Mouse (Mus musculus) thymus, adult 2 months (tissue): ENCODE measurements at regions not wholly inside any gene's neighbourhood (a gene's known extent, or its start where the extent isn't known, plus 50 kb on each side); places are given as distances from the start of the nearest gene placed in this dataset.
"Not testable (repeated sequence)": the region's sequence is repeated elsewhere in the genome, so short reads cannot be mapped to it uniquely, and the experiment has no call there.

Experiments
- DNase-seq: peaks from one replicate; pipeline ENCODE4 v3.0.0; 2021
- H3K27ac ChIP-seq: fragments of 200-500 bp; 2 replicates; pipeline ENCODE4 v1.5.1; 2012; ENCODE audit warnings: low read length, control low read depth; ENCODE audit not compliant: control insufficient read depth, insufficient read depth
- H3K27me3 ChIP-seq: fragments of 200-500 bp; 2 replicates; pipeline ENCODE4 v1.6.1; 2012; ENCODE audit warnings: mild to moderate bottlenecking, low read length, moderate library complexity, mixed read lengths; ENCODE audit not compliant: control insufficient read depth, insufficient read depth
- H3K36me3 ChIP-seq: fragments of 200-500 bp; 2 replicates; pipeline ENCODE4 v1.6.1; 2012; ENCODE audit warnings: mild to moderate bottlenecking, low read length, moderate library complexity; ENCODE audit not compliant: control insufficient read depth, insufficient read depth
- H3K4me1 ChIP-seq: fragments of 200-500 bp; replicated peaks from 2 replicates; pipeline ENCODE4 v1.6.1; 2012; ENCODE audit warnings: low read length; ENCODE audit not compliant: control insufficient read depth, insufficient read depth
- H3K4me3 ChIP-seq: fragments of 200-500 bp; 2 replicates; pipeline ENCODE4 v1.5.1; 2012; ENCODE audit warnings: mild to moderate bottlenecking, low read length, control low read depth, moderate library complexity; ENCODE audit not compliant: control insufficient read depth, insufficient read depth
- CTCF ChIP-seq: fragments of 200-500 bp; IDR thresholded peaks from 2 replicates; pipeline ENCODE4 v1.5.1; 2012; ENCODE audit warnings: mild to moderate bottlenecking, control low read depth, low read length, moderate library complexity, borderline replicate concordance; ENCODE audit not compliant: control insufficient read depth, poor library complexity, insufficient read depth; ENCODE audit errors: extremely low read depth
- POLR2A ChIP-seq: fragments of 200-500 bp; IDR thresholded peaks from 2 replicates; pipeline ENCODE4 v1.6.1; 2012; ENCODE audit warnings: mild to moderate bottlenecking, low read length, control low read depth, moderate library complexity; ENCODE audit not compliant: control insufficient read depth, poor library complexity, insufficient read depth; ENCODE audit errors: extremely low read depth
- WGBS: fragments of 180-500 bp; shearing (Covaris S2); methylation state at CpG from one replicate; pipeline ENCODE4 v1.1.7; 2018; 5-methylcytosine and 5-hydroxymethylcytosine counted together

- H3K4me3 ChIP-seq = no peak overlapping the region
- H3K36me3 ChIP-seq = no peaks in the 10 kb centered on the region
- no peak overlapping the region for H3K27ac ChIP-seq
- no peak for DNase-seq
- no peaks in the 10 kb centered on the region for H3K4me1 ChIP-seq
- H3K27me3 ChIP-seq = no peaks in the 10 kb centered on the region
- TF ChIP-seq CTCF (no peak), POLR2A (no peak)
Observed at GRCm38 (mm10) chr10:57047719-57048118, 438.5 kb upstream of the Hsf2 start.

- H3K4me3 ChIP-seq, H3K4me1 ChIP-seq, H3K36me3 ChIP-seq, H3K27ac ChIP-seq, DNase-seq, H3K27me3 ChIP-seq: not testable (repeated sequence)
- WGBS = 85% methylated on average over 2 of the region's 2 CpGs
Observed at GRCm38 (mm10) chr10:57053375-57053774, 432.8 kb upstream of the Hsf2 start.

GRCm38 (mm10) chr10:57090131-57090530 lies 396.1 kb upstream of the Hsf2 start:
- DNase-seq = no peak
- Histone ChIP-seq H3K27me3 (no peaks in the 10 kb centered on the region), H3K27ac (no peak overlapping the region), H3K4me3 (no peak overlapping the region), H3K4me1 (no peaks in the 10 kb centered on the region), H3K36me3 (no peaks in the 10 kb centered on the region)
- no peak for TF ChIP-seq CTCF
- no peak for TF ChIP-seq POLR2A
- 98% methylated on average over 2 of the region's 2 CpGs for WGBS

- no peaks in the 10 kb centered on the region for H3K36me3 ChIP-seq
- H3K27ac ChIP-seq = no peak overlapping the region
- no peaks in the 10 kb centered on the region for H3K4me1 ChIP-seq
- H3K4me3 ChIP-seq = no peak overlapping the region
- TF ChIP-seq CTCF (no peak), POLR2A (no peak)
- WGBS = 94% methylated on average over 3 of the region's 3 CpGs
- no peak for DNase-seq
- no peaks in the 10 kb centered on the region for H3K27me3 ChIP-seq
Observed at GRCm38 (mm10) chr10:57095920-57096319, 390.3 kb upstream of the Hsf2 start.

GRCm38 (mm10) chr10:57113359-57113758 lies 372.8 kb upstream of the Hsf2 start:
- H3K4me1 ChIP-seq = no peaks in the 10 kb centered on the region
- H3K36me3 ChIP-seq = no peaks in the 10 kb centered on the region
- H3K27ac ChIP-seq = no peak overlapping the region
- H3K27me3 ChIP-seq = no peaks in the 10 kb centered on the region
- 92% methylated on average over 2 of the region's 2 CpGs for WGBS
- H3K4me3 ChIP-seq = no peak overlapping the region
- TF ChIP-seq CTCF = no peak
- TF ChIP-seq POLR2A = no peak
- DNase-seq = no peak

- H3K4me1 ChIP-seq = no peaks in the 10 kb centered on the region
- H3K36me3 ChIP-seq = no peaks in the 10 kb centered on the region
- no peak overlapping the region for H3K4me3 ChIP-seq
- DNase-seq = no peak
- no peak overlapping the region for H3K27ac ChIP-seq
- no peaks in the 10 kb centered on the region for H3K27me3 ChIP-seq
- TF ChIP-seq CTCF = no peak
- TF ChIP-seq POLR2A = no peak
- WGBS = 87% methylated on average over 8 of the region's 8 CpGs
Observed at GRCm38 (mm10) chr10:57114696-57115271, 371.4 kb upstream of the Hsf2 start.

- TF ChIP-seq CTCF (no peak), POLR2A (no peak)
- Histone ChIP-seq H3K27ac (no peak overlapping the region), H3K4me3 (no peak overlapping the region), H3K4me1 (no peaks in the 10 kb centered on the region), H3K36me3 (no peaks in the 10 kb centered on the region), H3K27me3 (no peaks in the 10 kb centered on the region)
- WGBS = 70% methylated on average over 1 of the region's 1 CpGs
- DNase-seq = no peak
Observed at GRCm38 (mm10) chr10:57121514-57121913, 364.7 kb upstream of the Hsf2 start.
